Mouse (Mus musculus) kidney, embryonic 14.5 days (tissue): Measurements from ENCODE around the gene Ccdc167. TPM values are rescaled to one million over a fixed set of nuclear protein-coding genes. Genes with fewer than 3 reads are reported as not detected.

ENCODE experiments used
- ATAC-seq: fragments of 200-750 bp; cut with Nextera tagmentation; 2 replicates; pipeline ENCODE4 v1.8.0; 2017; ENCODE audit warnings: moderate number of reproducible peaks, mild to moderate bottlenecking, moderate TSS enrichment, moderate library complexity; ENCODE audit not compliant: low FRiP score, low TSS enrichment
- H3K27ac ChIP-seq: fragments of 300-500 bp; sonication (generic); 2 replicates; pipeline ENCODE4 v1.5.1; 2014; ENCODE audit warnings: low read depth, mild to moderate bottlenecking, low read length, moderate library complexity, mixed read lengths
- H3K27me3 ChIP-seq: fragments of 300-500 bp; sonication (generic); 2 replicates; pipeline ENCODE4 v1.6.1; 2014; ENCODE audit warnings: mild to moderate bottlenecking, low read length; ENCODE audit not compliant: control insufficient read depth, insufficient read depth
- H3K36me3 ChIP-seq: fragments of 300-500 bp; sonication (generic); 2 replicates; pipeline ENCODE4 v1.6.1; 2014; ENCODE audit warnings: low read length, mixed read lengths; ENCODE audit not compliant: control insufficient read depth, insufficient read depth
- H3K4me1 ChIP-seq: fragments of 300-500 bp; sonication (generic); 2 replicates; pipeline ENCODE4 v1.6.1; 2014; ENCODE audit warnings: low read length, mixed read lengths; ENCODE audit not compliant: control insufficient read depth, insufficient read depth
- H3K4me2 ChIP-seq: fragments of 300-500 bp; sonication (generic); replicated peaks from 2 replicates; pipeline ENCODE4 v1.6.1; 2014; ENCODE audit warnings: low read depth, mild to moderate bottlenecking, low read length
- H3K4me3 ChIP-seq: fragments of 300-500 bp; sonication (generic); 2 replicates; pipeline ENCODE4 v1.5.1; 2014; ENCODE audit warnings: mild to moderate bottlenecking, low read length
- H3K9ac ChIP-seq: fragments of 300-500 bp; sonication (generic); 2 replicates; pipeline ENCODE4 v1.6.1; 2014; ENCODE audit warnings: low read depth, mild to moderate bottlenecking, low read length, moderate library complexity
- H3K9me3 ChIP-seq: fragments of 300-500 bp; sonication (generic); 2 replicates; pipeline ENCODE4 v1.6.1; 2016; ENCODE audit warnings: low read length; ENCODE audit not compliant: control insufficient read depth
- WGBS: fragments of 180-500 bp; shearing (Covaris S2); extraction: QIAGEN DNeasy Blood & Tissue Kit; methylation state at CpG from one replicate; pipeline ENCODE4 v1.1.7; 2014; 5-methylcytosine and 5-hydroxymethylcytosine counted together
- polyA plus RNA-seq: library from polyadenylated mRNA; unstranded; fragments of >200 nt; fragmentation: Nextera tagmentation; extraction: Ambion mirVana; gene quantifications from 2 replicates; pipeline ENCODE4 v1.2.1, GENCODE M21; 2014

The Ccdc167 gene
- polyA plus RNA-seq, 1 experiment from 2014 or later, result 14.8 TPM

DNA sequence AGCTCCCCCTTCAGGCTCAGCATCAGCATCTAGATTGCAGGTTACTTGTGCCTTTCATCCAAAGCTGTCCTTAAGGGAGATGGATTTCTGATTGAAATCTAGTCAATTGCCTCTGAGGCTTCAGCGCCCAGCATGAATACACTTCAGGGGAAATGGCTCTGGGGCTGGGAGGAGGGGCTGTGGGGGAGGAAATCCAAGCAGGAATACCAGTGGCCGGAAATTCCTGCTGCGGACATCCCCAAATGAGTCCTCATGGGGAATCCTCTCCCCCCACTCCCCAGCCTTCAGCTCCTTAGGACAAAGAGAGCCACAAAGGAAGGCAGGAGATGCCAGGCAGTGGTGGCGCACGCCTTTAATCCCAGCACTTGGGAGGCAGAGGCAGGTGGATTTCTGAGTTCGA lies 30.6 kb upstream of the Ccdc167 start:
- Histone ChIP-seq H3K27me3 (0 out of 2 replicates have a peak, but pooled peaks cover 3% of the 10 kb centered on the region), H3K27ac (no peak overlapping the region), H3K4me2 (no peak overlapping the region), H3K9ac (no peak overlapping the region), H3K36me3 (no peaks in the 10 kb centered on the region), H3K9me3 (no peaks in the 10 kb centered on the region), H3K4me1 (peaks cover 23% of the 10 kb centered on the region), H3K4me3 (no peak overlapping the region)
- no peak for ATAC-seq
- 50% methylated on average over 6 of the region's 6 CpGs for WGBS

DNA sequence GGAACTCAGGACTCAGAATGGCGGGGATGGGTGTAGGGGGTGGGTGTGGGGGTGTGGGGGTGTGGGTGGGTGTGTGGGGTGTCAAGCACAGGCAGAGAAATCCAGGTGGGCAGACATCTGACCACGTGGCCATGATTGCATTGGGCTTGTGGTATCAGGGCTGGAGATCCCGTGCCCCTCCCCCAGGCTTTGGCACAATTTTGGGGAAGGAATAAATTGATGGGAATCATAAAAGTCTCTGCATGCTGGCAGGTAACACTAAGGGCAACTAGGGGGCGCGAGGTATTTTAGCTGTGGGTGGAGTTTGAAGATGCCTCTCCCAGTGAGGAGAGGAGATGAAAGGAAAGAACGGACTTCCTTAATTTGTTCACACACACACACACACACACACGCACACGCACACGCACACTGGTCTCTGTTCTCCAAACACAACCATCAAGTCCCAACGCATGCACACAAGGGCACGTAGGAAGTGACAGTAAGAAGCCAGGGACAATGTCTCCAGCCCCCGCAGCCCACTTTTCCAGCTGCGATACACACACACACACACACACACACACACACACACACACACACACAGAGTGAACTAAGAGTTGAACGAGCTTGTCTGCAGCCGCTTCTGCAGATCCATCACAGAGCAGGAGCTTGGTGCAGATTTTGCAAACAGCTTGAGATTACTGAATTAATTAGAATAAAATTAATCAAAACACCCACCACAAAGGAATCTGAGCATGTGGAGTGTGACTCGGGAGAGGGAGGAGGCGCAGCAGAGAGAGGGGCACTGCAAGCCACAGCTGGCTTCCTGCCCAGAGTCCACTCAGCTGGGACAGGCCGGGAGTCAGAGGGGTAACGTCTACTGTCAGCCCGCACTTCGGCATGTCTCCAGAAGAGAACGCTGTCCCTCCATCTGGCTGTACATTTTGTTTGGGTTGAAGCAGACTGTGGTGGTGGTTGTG lies 21.3 kb upstream of the Ccdc167 start:
- peak overlapping the region; percentile 22; the same call in 1 of the 2 replicates for H3K4me2 ChIP-seq
- 29% methylated on average over 22 of the region's 22 CpGs for WGBS
- no peak overlapping the region for H3K4me3 ChIP-seq
- no peaks in the 10 kb centered on the region for H3K27me3 ChIP-seq
- H3K27ac ChIP-seq, result no peak overlapping the region
- peaks cover 20% of the 10 kb centered on the region for H3K4me1 ChIP-seq
- H3K9ac ChIP-seq, result no peak overlapping the region
- peak; percentile 62 for ATAC-seq
- no peaks in the 10 kb centered on the region for H3K36me3 ChIP-seq
- no peaks in the 10 kb centered on the region for H3K9me3 ChIP-seq

DNA sequence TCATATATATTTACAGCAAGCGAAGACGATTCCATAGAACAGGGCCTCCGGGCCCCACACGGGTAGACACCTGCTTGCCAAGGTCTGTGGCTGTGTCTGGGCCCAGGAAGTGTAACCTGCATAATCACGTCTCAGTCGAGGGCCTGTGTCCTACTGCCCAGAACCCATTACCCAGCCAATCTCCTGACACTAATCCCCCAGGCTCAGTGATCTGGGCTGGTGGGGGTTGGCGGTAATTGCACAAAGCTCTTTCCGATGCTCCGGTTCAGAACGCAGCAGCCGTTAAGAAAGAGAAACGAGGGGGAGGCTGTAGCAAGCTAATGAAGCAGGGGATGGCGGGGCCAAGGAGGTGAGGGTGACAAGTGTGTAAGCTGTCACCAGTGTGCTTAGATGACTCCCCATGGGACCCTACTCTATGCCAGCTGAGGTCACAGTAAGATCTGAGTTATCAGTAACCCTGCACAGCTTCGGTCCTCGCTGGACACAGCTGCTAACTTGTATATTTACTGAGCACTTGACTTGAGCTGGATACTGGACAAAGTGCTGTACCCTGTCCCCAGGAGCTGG lies 19.7 kb upstream of the Ccdc167 start:
- 22% methylated on average over 15 of the region's 15 CpGs for WGBS

DNA sequence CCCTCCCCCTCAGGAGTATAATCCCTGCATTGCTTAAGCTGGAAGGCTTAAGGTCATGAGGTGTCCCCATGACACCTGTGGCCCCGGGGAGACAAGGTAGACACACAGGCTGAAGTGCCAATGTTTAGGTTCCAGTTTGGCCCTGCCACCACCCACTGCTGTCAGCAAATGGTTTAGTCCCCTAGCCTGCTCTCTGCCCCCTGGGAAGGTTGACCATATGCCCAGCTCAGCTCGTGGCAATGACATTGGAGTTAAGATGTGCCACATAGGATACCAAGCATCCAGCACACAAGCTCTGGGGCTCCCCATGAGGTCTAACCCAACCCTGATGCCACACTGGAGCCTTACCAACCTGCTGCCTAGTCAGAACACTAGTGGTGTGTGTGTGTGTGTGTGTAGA lies 15.7 kb upstream of the Ccdc167 start:
- Histone ChIP-seq H3K4me2 (no peak overlapping the region), H3K27ac (no peak overlapping the region), H3K4me1 (peaks cover 13% of the 10 kb centered on the region; the same call in 1 of the 2 replicates), H3K27me3 (peaks cover 3% of the 10 kb centered on the region; the same call in 1 of the 2 replicates), H3K4me3 (no peak overlapping the region), H3K9ac (no peak overlapping the region), H3K9me3 (no peaks in the 10 kb centered on the region; the same call in 1 of the 2 replicates), H3K36me3 (no peaks in the 10 kb centered on the region)
- 78% methylated on average over 2 of the region's 2 CpGs for WGBS
- ATAC-seq, result no peak

More for the DNA sequence above, 19.7 kb upstream of the Ccdc167 start:
- Histone ChIP-seq H3K27ac (no peak overlapping the region), H3K4me2 (no peak overlapping the region), H3K27me3 (peaks cover 3% of the 10 kb centered on the region; the same call in 1 of the 2 replicates), H3K4me3 (no peak overlapping the region), H3K9me3 (no peaks in the 10 kb centered on the region; the same call in 1 of the 2 replicates), H3K9ac (no peak overlapping the region), H3K4me1 (peaks cover 20% of the 10 kb centered on the region), H3K36me3 (no peaks in the 10 kb centered on the region)
- ATAC-seq, result peak; percentile 66

DNA sequence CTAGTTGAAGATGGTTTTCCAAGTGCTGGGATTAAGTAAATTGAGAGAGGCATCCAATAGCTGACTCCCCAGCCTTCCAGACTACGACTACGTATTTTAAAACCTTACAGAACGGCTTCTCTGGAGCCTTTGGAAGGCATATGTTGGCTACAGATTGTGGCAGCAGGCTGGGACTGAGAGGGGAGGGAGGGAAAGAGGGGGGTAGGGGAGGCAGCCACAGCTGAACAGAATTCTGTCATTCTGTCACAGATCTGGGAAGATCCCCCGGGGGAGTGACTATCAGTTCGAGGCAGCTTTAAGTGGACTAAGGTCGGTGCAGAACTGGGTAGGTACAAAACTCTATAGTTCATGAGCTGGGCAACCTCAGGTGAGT lies 15.1 kb upstream of the Ccdc167 start:
- Histone ChIP-seq H3K4me2 (no peak overlapping the region), H3K36me3 (no peaks in the 10 kb centered on the region), H3K9ac (no peak overlapping the region), H3K4me1 (peaks cover 13% of the 10 kb centered on the region; the same call in 1 of the 2 replicates), H3K4me3 (no peak overlapping the region), H3K27ac (no peak overlapping the region), H3K9me3 (no peaks in the 10 kb centered on the region; the same call in 1 of the 2 replicates), H3K27me3 (peaks cover 3% of the 10 kb centered on the region; the same call in 1 of the 2 replicates)
- 59% methylated on average over 6 of the region's 6 CpGs for WGBS
- ATAC-seq, result no peak

DNA sequence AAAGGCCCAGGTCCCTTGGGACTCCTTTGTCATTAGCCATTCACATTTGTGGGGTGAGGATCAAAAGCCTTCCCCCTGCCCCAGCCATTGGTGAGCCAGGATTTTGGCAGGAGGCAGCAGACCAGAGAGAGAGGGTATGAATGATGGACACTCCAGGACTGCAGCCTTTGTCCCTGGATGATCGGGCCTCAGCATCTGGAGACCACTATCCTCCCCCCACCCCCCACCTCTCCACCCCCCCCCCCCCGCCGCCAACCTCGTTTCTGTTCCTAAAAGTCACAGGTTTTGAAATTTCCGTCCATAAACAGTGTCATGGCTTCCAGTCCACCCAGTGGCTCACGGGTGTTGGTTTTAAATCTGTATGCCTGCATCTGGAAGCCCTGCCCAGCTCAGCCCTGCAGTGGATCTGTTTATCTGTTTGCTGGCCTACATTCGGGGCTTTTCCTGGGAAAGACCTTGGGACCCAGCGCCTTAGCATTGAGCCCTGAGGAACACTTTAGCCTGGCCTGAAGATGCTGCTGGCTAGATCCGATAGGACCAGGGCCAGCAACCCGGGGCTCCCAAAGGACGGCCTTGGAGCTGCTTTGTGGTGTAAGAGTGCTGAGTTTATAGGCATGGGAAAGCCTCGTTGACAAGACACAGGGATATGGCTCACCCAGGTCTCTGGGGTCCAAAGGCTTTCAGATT lies 14.6 kb upstream of the Ccdc167 start:
- Histone ChIP-seq H3K27ac (no peak overlapping the region), H3K4me2 (no peak overlapping the region), H3K36me3 (no peaks in the 10 kb centered on the region), H3K27me3 (peaks cover 3% of the 10 kb centered on the region; the same call in 1 of the 2 replicates), H3K9ac (no peak overlapping the region), H3K9me3 (no peaks in the 10 kb centered on the region; the same call in 1 of the 2 replicates), H3K4me1 (peaks cover 12% of the 10 kb centered on the region; the same call in 1 of the 2 replicates), H3K4me3 (no peak overlapping the region)
- no peak for ATAC-seq
- WGBS, result 60% methylated on average over 12 of the region's 12 CpGs

DNA sequence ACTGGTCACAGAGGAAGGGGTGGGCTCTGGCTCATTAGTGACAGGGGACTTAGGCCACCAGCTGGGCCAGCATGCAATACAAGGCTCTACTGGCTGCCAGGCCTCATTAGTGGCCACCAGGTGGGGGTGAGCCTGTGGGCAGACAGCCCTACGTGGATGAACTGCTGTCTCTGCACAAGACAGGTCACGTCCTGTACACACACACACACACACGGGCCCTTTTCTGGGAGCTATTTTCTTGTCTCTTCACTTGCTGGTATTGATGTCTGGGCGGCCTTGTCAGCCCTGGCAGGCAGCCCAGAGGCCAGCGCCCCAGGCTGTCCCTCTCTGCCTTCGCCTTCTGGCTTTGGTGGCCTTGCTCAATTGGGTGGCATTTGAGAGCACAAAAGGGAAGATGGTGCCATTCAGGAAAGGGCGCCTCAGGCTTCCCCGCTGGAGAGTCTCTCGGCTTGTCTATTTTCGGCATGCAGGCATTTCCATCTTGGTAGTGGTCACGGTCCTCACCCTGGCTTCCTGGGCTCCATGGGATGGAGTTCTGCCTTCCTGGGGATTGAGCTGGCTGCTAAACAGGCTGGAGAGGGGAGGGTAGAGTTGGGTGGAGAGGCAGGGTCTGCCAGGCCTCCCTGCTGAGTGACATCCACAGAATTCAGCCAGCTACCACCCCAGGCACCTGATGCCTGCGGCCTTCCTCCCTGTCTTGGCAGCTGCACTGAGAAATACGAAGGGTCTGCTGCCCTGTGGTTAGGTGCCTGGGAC lies 13.8 kb upstream of the Ccdc167 start:
- H3K4me2 ChIP-seq, result no peak overlapping the region
- 72% methylated on average over 13 of the region's 13 CpGs for WGBS
- H3K27me3 ChIP-seq, result peaks cover 3% of the 10 kb centered on the region; the same call in 1 of the 2 replicates
- H3K9me3 ChIP-seq, result no peaks in the 10 kb centered on the region; the same call in 1 of the 2 replicates
- ATAC-seq, result no peak; the same call in 1 of the 2 replicates
- H3K4me3 ChIP-seq, result no peak overlapping the region
- 0 out of 2 replicates have a peak, but pooled peaks cover 5% of the 10 kb centered on the region for H3K4me1 ChIP-seq
- H3K36me3 ChIP-seq, result no peaks in the 10 kb centered on the region
- H3K27ac ChIP-seq, result no peak overlapping the region
- H3K9ac ChIP-seq, result no peak overlapping the region

DNA sequence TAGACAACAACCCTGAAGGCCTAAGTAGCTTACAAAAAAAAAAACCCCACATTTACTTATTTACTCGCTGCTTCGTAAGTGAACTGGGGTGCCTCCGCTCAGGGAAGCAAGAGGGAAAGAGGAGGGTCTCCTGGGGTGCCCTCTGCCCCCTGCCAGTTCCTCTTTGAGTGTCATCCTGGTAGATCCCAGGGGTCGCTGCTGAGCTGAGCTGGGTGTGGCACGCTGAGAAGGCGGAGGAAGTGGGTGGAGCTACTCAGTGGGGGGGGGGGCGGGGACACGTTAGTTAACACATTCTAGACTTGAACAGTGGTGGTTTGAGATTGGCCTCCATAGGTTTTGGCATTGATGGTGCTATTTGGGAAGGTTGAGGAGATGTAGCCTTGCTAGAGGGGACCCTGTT lies 11.2 kb upstream of the Ccdc167 start:
- H3K4me1 ChIP-seq, result 0 out of 2 replicates have a peak, but pooled peaks cover 5% of the 10 kb centered on the region
- H3K27me3 ChIP-seq, result peaks cover 3% of the 10 kb centered on the region; the same call in 1 of the 2 replicates
- ATAC-seq, result no peak
- no peaks in the 10 kb centered on the region; the same call in 1 of the 2 replicates for H3K9me3 ChIP-seq
- H3K9ac ChIP-seq, result no peak overlapping the region
- H3K27ac ChIP-seq, result no peak overlapping the region
- H3K4me2 ChIP-seq, result no peak overlapping the region
- no peaks in the 10 kb centered on the region for H3K36me3 ChIP-seq
- no peak overlapping the region for H3K4me3 ChIP-seq
- 56% methylated on average over 8 of the region's 8 CpGs for WGBS
